Mouse (Mus musculus) MEL (cell line): ENCODE data around the gene Cebpz. TPM values are rescaled to one million over a fixed set of nuclear protein-coding genes. Genes with fewer than 3 reads are reported as not detected.
A peak's percentile ranks its signal among the peaks of the same experiment; 100 is the strongest.

Experiments
- DNase-seq: peaks from one replicate; pipeline ENCODE4 v3.0.0; 2011; ENCODE audit warnings: low read depth, low spot score
- H3K27ac ChIP-seq: 2 replicates; pipeline ENCODE4 v1.5.1; 2012; ENCODE audit warnings: low read depth, mild to moderate bottlenecking, control low read depth, low read length, moderate library complexity; ENCODE audit not compliant: control insufficient read depth
- H3K27me3 ChIP-seq, 2 experiments: fragments of 150-350 bp in 1 of 2; sonication (generic) in 1 of 2; 2 replicates each; pipeline ENCODE4 v1.6.1; 2012; ENCODE audit warnings: low read length in 2 of 2, mild to moderate bottlenecking in 2 of 2, improper control_type of control experiment in 1 of 2, moderate library complexity in 1 of 2; ENCODE audit not compliant: insufficient read depth in 2 of 2, control insufficient read depth in 1 of 2
- H3K36me3 ChIP-seq, 2 experiments: 2 replicates each; pipeline ENCODE4 v1.6.1; 2012 to 2014; ENCODE audit warnings: low read length in 2 of 2, improper control_type of control experiment in 1 of 2, inconsistent platforms in 1 of 2, mild to moderate bottlenecking in 1 of 2; ENCODE audit not compliant: insufficient read depth in 2 of 2, control insufficient read depth in 1 of 2
- H3K4me1 ChIP-seq, 2 experiments: fragments of 150-350 bp in 1 of 2; sonication (generic) in 1 of 2; 2 replicates each; pipeline ENCODE4 v1.6.1; 2012; ENCODE audit warnings: low read length in 2 of 2, improper control_type of control experiment in 1 of 2, mild to moderate bottlenecking in 1 of 2; ENCODE audit not compliant: insufficient read depth in 2 of 2, control insufficient read depth in 1 of 2
- H3K4me3 ChIP-seq, 2 experiments: fragments of 150-350 bp in 1 of 2; sonication (generic) in 1 of 2; 2 replicates each; pipeline ENCODE4 v1.5.1; 2012; ENCODE audit warnings: low read depth in 2 of 2, low read length in 2 of 2, mild to moderate bottlenecking in 2 of 2, moderate library complexity in 2 of 2, control low read depth in 1 of 2, improper control_type of control experiment in 1 of 2; ENCODE audit not compliant: control insufficient read depth in 1 of 2, insufficient read depth in 1 of 2
- H3K79me2 ChIP-seq: 2 replicates; pipeline ENCODE4 v1.6.1; 2012; ENCODE audit warnings: mild to moderate bottlenecking, low read length, moderate library complexity; ENCODE audit not compliant: control insufficient read depth, poor library complexity, insufficient read depth
- H3K9ac ChIP-seq: 2 replicates; pipeline ENCODE4 v1.6.1; 2012; ENCODE audit warnings: low read depth, mild to moderate bottlenecking, control low read depth, low read length, moderate library complexity; ENCODE audit not compliant: control insufficient read depth, poor library complexity, severe bottlenecking
- H3K9me3 ChIP-seq: fragments of 150-350 bp; sonication (generic); replicated peaks from 2 replicates; pipeline ENCODE4 v1.6.1; 2012; ENCODE audit warnings: mild to moderate bottlenecking, low read length, improper control_type of control experiment, moderate library complexity; ENCODE audit not compliant: insufficient read depth
- BHLHE40 ChIP-seq: IDR thresholded peaks from 2 replicates; pipeline ENCODE4 v1.6.1; 2012; ENCODE audit warnings: low read depth, mild to moderate bottlenecking, inconsistent platforms, low read length, improper control_type of control experiment, borderline replicate concordance
- CHD2 ChIP-seq: IDR thresholded peaks from 2 replicates; pipeline ENCODE4 v1.6.1; 2011; ENCODE audit warnings: low read length, improper control_type of control experiment
- CTCF ChIP-seq, 3 experiments: IDR thresholded peaks in 2 of 3; conservative IDR thresholded peaks in 1 of 3; 2 replicates each; pipeline ENCODE4 v1.5.1; 2011 to 2012; ENCODE audit warnings: low read length in 3 of 3, low read depth in 2 of 3, mild to moderate bottlenecking in 2 of 3, improper control_type of control experiment in 1 of 3, inconsistent platforms in 1 of 3, mixed read lengths in 1 of 3, moderate library complexity in 1 of 3; ENCODE audit not compliant: control insufficient read depth in 1 of 3, insufficient read depth in 1 of 3, poor library complexity in 1 of 3, severe bottlenecking in 1 of 3
- EP300 ChIP-seq, 2 experiments: IDR thresholded peaks; 2 replicates each; pipeline ENCODE4 v1.6.1; 2011; ENCODE audit warnings: improper control_type of control experiment in 2 of 2, low read length in 2 of 2, low read depth in 1 of 2, mild to moderate bottlenecking in 1 of 2
- ETS1 ChIP-seq: IDR thresholded peaks from 2 replicates; pipeline ENCODE4 v1.6.1; 2012; ENCODE audit warnings: low read depth, mild to moderate bottlenecking, inconsistent platforms, low read length, improper control_type of control experiment, moderate library complexity
- HCFC1 ChIP-seq: IDR thresholded peaks from 2 replicates; pipeline ENCODE4 v1.6.1; 2012; ENCODE audit warnings: low read depth, mild to moderate bottlenecking, inconsistent platforms, low read length, improper control_type of control experiment, moderate library complexity
- KAT2A ChIP-seq: conservative IDR thresholded peaks from 2 replicates; pipeline ENCODE4 v1.6.1; 2012; ENCODE audit warnings: low read depth, low read length, improper control_type of control experiment, inconsistent platforms
- MAFK ChIP-seq: IDR thresholded peaks from 2 replicates; pipeline ENCODE4 v1.6.1; 2011; ENCODE audit warnings: low read depth, mild to moderate bottlenecking, low read length, improper control_type of control experiment, borderline replicate concordance
- MAX ChIP-seq: IDR thresholded peaks from 2 replicates; pipeline ENCODE4 v1.6.1; 2011; ENCODE audit warnings: low read length, improper control_type of control experiment
- MAZ ChIP-seq: IDR thresholded peaks from 2 replicates; pipeline ENCODE4 v1.6.1; 2012; ENCODE audit warnings: low read depth, mild to moderate bottlenecking, inconsistent platforms, low read length, improper control_type of control experiment
- MXI1 ChIP-seq: IDR thresholded peaks from 2 replicates; pipeline ENCODE4 v1.6.1; 2011; ENCODE audit warnings: mild to moderate bottlenecking, low read depth, low read length, improper control_type of control experiment
- MYC ChIP-seq: IDR thresholded peaks from 2 replicates; pipeline ENCODE4 v1.6.1; 2011; ENCODE audit warnings: low read depth, mild to moderate bottlenecking, low read length, improper control_type of control experiment, moderate library complexity
- NELFE ChIP-seq: IDR thresholded peaks from 2 replicates; pipeline ENCODE4 v1.6.1; 2011; ENCODE audit warnings: low read depth, low read length, improper control_type of control experiment
- POLR2A ChIP-seq, 2 experiments: IDR thresholded peaks; 2 replicates each; pipeline ENCODE4 v1.6.1; 2011 to 2012; ENCODE audit warnings: low read length in 2 of 2, mild to moderate bottlenecking in 2 of 2, control low read depth in 1 of 2, improper control_type of control experiment in 1 of 2, low read depth in 1 of 2, moderate library complexity in 1 of 2; ENCODE audit not compliant: control insufficient read depth in 1 of 2, insufficient read depth in 1 of 2, poor library complexity in 1 of 2
- POLR2AphosphoS2 ChIP-seq: IDR thresholded peaks from 2 replicates; pipeline ENCODE4 v1.6.1; 2011; ENCODE audit warnings: low read length, improper control_type of control experiment
- POLR2AphosphoS5 ChIP-seq: IDR thresholded peaks from 2 replicates; pipeline ENCODE4 v1.6.1; 2012; ENCODE audit warnings: low read depth, borderline replicate concordance, mild to moderate bottlenecking, inconsistent platforms, low read length, moderate library complexity, mixed read lengths
- RCOR1 ChIP-seq: IDR thresholded peaks from 2 replicates; pipeline ENCODE4 v1.6.1; 2012; ENCODE audit warnings: low read depth, mild to moderate bottlenecking, inconsistent platforms, low read length, improper control_type of control experiment
- SIN3A ChIP-seq: IDR thresholded peaks from 2 replicates; pipeline ENCODE4 v1.6.1; 2012; ENCODE audit warnings: low read length, improper control_type of control experiment, inconsistent platforms
- TAL1 ChIP-seq: IDR thresholded peaks from 2 replicates; pipeline ENCODE4 v1.6.1; 2012; ENCODE audit warnings: mild to moderate bottlenecking, inconsistent platforms, low read length, moderate library complexity, mixed read lengths
- TBP ChIP-seq: IDR thresholded peaks from 2 replicates; pipeline ENCODE4 v1.8.0; 2011; ENCODE audit warnings: low read depth, low read length, improper control_type of control experiment
- UBTF ChIP-seq: IDR thresholded peaks from 2 replicates; pipeline ENCODE4 v1.6.1; 2012; ENCODE audit warnings: low read depth, mild to moderate bottlenecking, inconsistent platforms, low read length, improper control_type of control experiment, moderate library complexity, borderline replicate concordance; ENCODE audit not compliant: insufficient read depth
- USF1 ChIP-seq: IDR thresholded peaks from 2 replicates; pipeline ENCODE4 v1.6.1; 2014; ENCODE audit warnings: low read depth, mild to moderate bottlenecking, inconsistent platforms, low read length, improper control_type of control experiment, moderate library complexity
- USF2 ChIP-seq, 2 experiments: IDR thresholded peaks; 2 replicates each; pipeline ENCODE4 v1.6.1; 2011 to 2012; ENCODE audit warnings: improper control_type of control experiment in 2 of 2, low read length in 2 of 2, borderline replicate concordance in 1 of 2, inconsistent platforms in 1 of 2, low read depth in 1 of 2, mild to moderate bottlenecking in 1 of 2; ENCODE audit not compliant: insufficient read depth in 1 of 2
- ZMIZ1 ChIP-seq: IDR thresholded peaks from 2 replicates; pipeline ENCODE4 v1.6.1; 2012; ENCODE audit warnings: low read depth, mild to moderate bottlenecking, inconsistent platforms, low read length, improper control_type of control experiment, moderate library complexity
- ZNF384 ChIP-seq: IDR thresholded peaks from 2 replicates; pipeline ENCODE4 v1.6.1; 2012; ENCODE audit warnings: low read depth, mild to moderate bottlenecking, inconsistent platforms, low read length, improper control_type of control experiment
- polyA plus RNA-seq, 2 experiments: library from polyadenylated mRNA; stranded (reverse) in 1 of 2; unstranded in 1 of 2; fragments of >175 nt in 1 of 2; fragments of >200 nt in 1 of 2; gene quantifications; 2 replicates each; pipeline versions ENCODE4 v1.2.1 to v1.2.4; 2012; ENCODE audit warnings: low replicate concordance in 2 of 2, low read depth in 1 of 2; ENCODE audit not compliant: insufficient read length in 2 of 2, insufficient read depth in 1 of 2, missing spikeins in 1 of 2
- total RNA-seq: library from RNA; depleted of rRNA; stranded (reverse); fragments of 300-350 nt; gene quantifications from 2 replicates; pipeline ENCODE4 v1.2.3, GENCODE M21; 2012

Cebpz gene
- total and polyA plus RNA-seq, 3 experiments: 69.9 to 128 (median 80.7) TPM

GRCm38 (mm10) chr17:78913921-78914320 is 22.9 kb downstream of the Cebpz start:
- Histone ChIP-seq H3K4me3 (no peak overlapping the region), H3K27me3 (no peaks in the 10 kb centered on the region), H3K9me3 (no peaks in the 10 kb centered on the region), H3K4me1 (peaks cover 0 to 14% of the 10 kb centered on the region in 2 experiments; a peak in 3 of 4 replicates), H3K9ac (no peak overlapping the region), H3K79me2 (no peaks in the 10 kb centered on the region; the same call in 1 of the 2 replicates), H3K36me3 (peaks cover 0 to 12% of the 10 kb centered on the region in 2 experiments; a peak in 3 of 4 replicates), H3K27ac (no peak overlapping the region)
- TF ChIP-seq MAX: no peak
- TF ChIP-seq MAFK: no peak
- TF ChIP-seq TBP: no peak
- no peak for TF ChIP-seq USF2 (IDR thresholded peaks at IDR 0.05; ENCODE audit: borderline replicate concordance in 1 of 2, insufficient read depth in 1 of 2, low read depth in 1 of 2, low read length in 2 of 2)
- TF ChIP-seq MYC: no peak
- TF ChIP-seq POLR2AphosphoS5: no peak
- no peak for TF ChIP-seq CTCF (IDR thresholded peaks at IDR 0.05 in 2 of 3, conservative IDR thresholded peaks at IDR 0.05 in 1 of 3; ENCODE audit: control insufficient read depth in 1 of 3, insufficient read depth in 1 of 3, low read depth in 2 of 3, low read length in 3 of 3, poor library complexity in 1 of 3, severe bottlenecking in 1 of 3)
- no peak for TF ChIP-seq USF1
- no peak for TF ChIP-seq UBTF
- no peak for TF ChIP-seq MXI1
- no peak for TF ChIP-seq KAT2A
- TF ChIP-seq EP300 (IDR thresholded peaks at IDR 0.05; ENCODE audit: low read depth in 1 of 2, low read length in 2 of 2): no peak
- no peak for DNase-seq

GRCm38 (mm10) chr17:78912861-78913281 is 24.0 kb downstream of the Cebpz start:
- H3K36me3 ChIP-seq: peaks cover 0 to 12% of the 10 kb centered on the region in 2 experiments; a peak in 2 of 4 replicates
- peak overlapping the region; percentile 79 for H3K9ac ChIP-seq
- H3K9me3 ChIP-seq: no peaks in the 10 kb centered on the region
- 0 out of 2 replicates have a peak, but pooled peaks have one; percentile 35 for TF ChIP-seq MAZ
- TF ChIP-seq UBTF: no peak
- peak; percentile 50; the same call in 1 of the 2 replicates for TF ChIP-seq POLR2AphosphoS2
- peak; percentile 58; the same call in 1 of the 2 replicates for TF ChIP-seq ZMIZ1
- TF ChIP-seq POLR2AphosphoS5: no peak
- TF ChIP-seq POLR2A (IDR thresholded peaks at IDR 0.05; ENCODE audit: control insufficient read depth in 1 of 2, insufficient read depth in 1 of 2, low read depth in 1 of 2, low read length in 2 of 2, poor library complexity in 1 of 2): peak in 1 of 2 experiments; percentile 82; a peak in 2 of 4 replicates
- peak; percentile 67; the same call in 1 of the 2 replicates for TF ChIP-seq SIN3A
- peak; percentile 76; the same call in 1 of the 2 replicates for TF ChIP-seq TBP
- TF ChIP-seq ZNF384: 0 out of 2 replicates have a peak, but pooled peaks have one; percentile 4
- 0 out of 2 replicates have a peak, but pooled peaks have one; percentile 20 for TF ChIP-seq HCFC1
- TF ChIP-seq MXI1: peak; percentile 36; the same call in 1 of the 2 replicates
- TF ChIP-seq RCOR1: peak; percentile 21; the same call in 1 of the 2 replicates
- TF ChIP-seq BHLHE40: no peak
- TF ChIP-seq CHD2: peak; percentile 49; the same call in 1 of the 2 replicates
- TF ChIP-seq EP300 (IDR thresholded peaks at IDR 0.05; ENCODE audit: low read depth in 1 of 2, low read length in 2 of 2): peak; percentile 17 to 57; a peak in 2 of 4 replicates
- TF ChIP-seq ETS1: no peak
- no peak for TF ChIP-seq USF2 (IDR thresholded peaks at IDR 0.05; ENCODE audit: borderline replicate concordance in 1 of 2, insufficient read depth in 1 of 2, low read depth in 1 of 2, low read length in 2 of 2)
- TF ChIP-seq TAL1: peak; percentile 50; the same call in 1 of the 2 replicates
- peak; percentile 72 for TF ChIP-seq NELFE
- TF ChIP-seq, all 39 proteins: peak for 14
- H3K4me1 ChIP-seq: peaks cover 0 to 14% of the 10 kb centered on the region in 2 experiments; a peak in 3 of 4 replicates
- peak; percentile 91 for DNase-seq
- no peaks in the 10 kb centered on the region; the same call in 1 of the 2 replicates for H3K79me2 ChIP-seq
- H3K27ac ChIP-seq: peak overlapping the region; percentile 83
- H3K27me3 ChIP-seq: no peaks in the 10 kb centered on the region
- H3K4me3 ChIP-seq: peak overlapping the region; percentile 75 to 94
